Mouse (Mus musculus): Measurements from ENCODE around the gene Nrxn1. TPM values are rescaled to one million over a fixed set of nuclear protein-coding genes. Genes with fewer than 3 reads are reported as not detected.

Nrxn1 gene
- polyA plus RNA-seq, 1 experiment, result 0.05 TPM

DNA sequence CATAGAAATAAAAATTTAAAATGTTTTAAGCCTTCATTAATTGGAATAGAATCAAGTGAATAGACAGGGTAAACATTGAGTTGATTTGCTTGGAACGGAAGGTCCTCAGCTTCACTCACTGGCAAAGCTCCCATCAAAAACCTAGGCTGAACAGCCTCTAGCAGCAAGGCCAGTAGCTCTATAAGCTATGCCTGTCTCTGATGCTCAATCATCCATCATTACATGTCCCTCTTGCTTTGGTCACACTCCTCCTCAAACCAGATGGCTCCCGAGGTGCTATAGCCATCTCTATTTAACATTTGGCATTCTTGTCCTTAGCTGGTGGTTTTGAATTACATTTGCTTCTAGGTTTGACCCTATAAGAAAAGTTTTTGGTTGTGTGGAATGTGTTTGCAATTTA lies 657.5 kb downstream of the Nrxn1 start:
- no peak for TF ChIP-seq E2F4 (IDR thresholded peaks at IDR 0.05; ENCODE audit: insufficient read depth)
- no peak for TF ChIP-seq REST (IDR thresholded peaks at IDR 0.05; ENCODE audit: insufficient read depth, insufficient read length)
- no peak for TF ChIP-seq TCF3 (IDR thresholded peaks at IDR 0.05; ENCODE audit: insufficient read length, low read depth)
- no peak for TF ChIP-seq MYOD1 (IDR thresholded peaks at IDR 0.05; ENCODE audit: control insufficient read depth in 1 of 3, insufficient read length in 2 of 3, low read depth in 2 of 3)
- TF ChIP-seq POLR2AphosphoS2 (IDR thresholded peaks at IDR 0.05; ENCODE audit: insufficient read length, low read depth), result no peak
- Histone ChIP-seq H3K36me3 (ENCODE audit: control insufficient read depth, insufficient read depth) (no peaks in the 10 kb centered on the region), H3K27me3 (ENCODE audit: control insufficient read depth, insufficient read depth, insufficient read length) (no peaks in the 10 kb centered on the region), H3K79me2 (ENCODE audit: control insufficient read depth, insufficient read depth) (no peaks in the 10 kb centered on the region), H3ac (ENCODE audit: control insufficient read depth, insufficient read length) (no peak overlapping the region), H3K4me3 (no peak overlapping the region), H3K4me2 (ENCODE audit: low read depth) (no peak overlapping the region)

DNA sequence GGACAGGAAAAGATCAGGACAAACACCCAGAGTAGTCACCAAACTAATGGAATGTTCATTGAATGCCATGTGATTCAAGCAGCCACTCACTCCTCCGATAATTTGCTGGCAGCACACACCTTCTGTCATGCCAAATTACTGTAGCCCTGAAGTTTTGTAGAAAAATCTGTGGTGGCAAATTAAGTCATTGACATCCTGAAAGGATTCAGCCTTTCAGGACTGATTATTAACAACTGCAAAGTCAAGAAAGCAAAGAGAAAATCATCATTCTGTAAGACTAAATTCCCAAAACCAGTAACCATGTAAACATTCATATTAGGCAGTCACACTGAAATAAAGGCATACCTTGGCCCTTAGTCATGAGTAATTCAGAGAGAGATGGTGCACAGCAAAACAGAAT lies 662.7 kb downstream of the Nrxn1 start:
- Histone ChIP-seq H3K4me2 (ENCODE audit: low read depth) (no peak overlapping the region), H3K79me2 (ENCODE audit: control insufficient read depth, insufficient read depth) (no peaks in the 10 kb centered on the region), H3K27me3 (ENCODE audit: control insufficient read depth, insufficient read depth, insufficient read length) (no peaks in the 10 kb centered on the region), H3K4me3 (no peak overlapping the region), H3ac (ENCODE audit: control insufficient read depth, insufficient read length) (no peak overlapping the region), H3K36me3 (ENCODE audit: control insufficient read depth, insufficient read depth) (no peaks in the 10 kb centered on the region)
- TF ChIP-seq MYOG (IDR thresholded peaks at IDR 0.05; ENCODE audit: control insufficient read depth in 1 of 3, insufficient read depth in 1 of 3, insufficient read length in 2 of 3, low read depth in 2 of 3) (no peak), SRF (IDR thresholded peaks at IDR 0.05; ENCODE audit: control insufficient read depth, insufficient read length, low read depth) (no peak), MAX (IDR thresholded peaks at IDR 0.05; ENCODE audit: low read depth) (no peak), TCF12 (IDR thresholded peaks at IDR 0.05; ENCODE audit: insufficient read depth, poor library complexity, severe bottlenecking) (no peak), REST (IDR thresholded peaks at IDR 0.05; ENCODE audit: insufficient read depth, insufficient read length) (no peak), E2F4 (IDR thresholded peaks at IDR 0.05; ENCODE audit: insufficient read depth) (no peak), MYOD1 (IDR thresholded peaks at IDR 0.05; ENCODE audit: control insufficient read depth in 1 of 3, insufficient read length in 2 of 3, low read depth in 2 of 3) (no peak)

DNA sequence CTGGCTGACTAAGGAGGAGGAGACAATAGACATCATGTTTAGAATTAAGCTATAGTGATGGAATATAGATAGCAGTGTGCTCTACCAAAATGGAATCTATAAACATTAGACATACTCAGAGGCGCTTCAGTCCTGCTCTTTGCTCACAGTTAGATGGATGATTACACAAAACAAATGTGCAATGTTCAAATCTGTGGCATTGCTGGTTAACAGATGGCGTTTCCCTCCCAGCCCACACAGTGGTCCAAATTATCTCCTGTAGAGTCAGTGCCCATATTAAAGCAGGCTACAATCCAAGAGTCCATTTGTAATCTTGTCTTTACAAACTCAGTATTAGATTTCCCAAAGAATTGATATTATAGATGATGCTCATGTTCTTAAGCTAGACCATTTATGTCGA lies 666.9 kb downstream of the Nrxn1 start:
- Histone ChIP-seq H3K27me3 (ENCODE audit: control insufficient read depth, insufficient read depth, insufficient read length) (no peaks in the 10 kb centered on the region), H3K4me2 (ENCODE audit: low read depth) (no peak overlapping the region), H3K36me3 (ENCODE audit: control insufficient read depth, insufficient read depth) (no peaks in the 10 kb centered on the region), H3K79me2 (ENCODE audit: control insufficient read depth, insufficient read depth) (no peaks in the 10 kb centered on the region), H3ac (ENCODE audit: control insufficient read depth, insufficient read length) (no peak overlapping the region), H3K4me3 (no peak overlapping the region)
- no peak for TF ChIP-seq POLR2AphosphoS2 (IDR thresholded peaks at IDR 0.05; ENCODE audit: insufficient read length, low read depth)
- TF ChIP-seq USF1 (IDR thresholded peaks at IDR 0.05; ENCODE audit: low read depth), result no peak
- TF ChIP-seq MYOD1 (IDR thresholded peaks at IDR 0.05; ENCODE audit: control insufficient read depth in 1 of 3, insufficient read length in 2 of 3, low read depth in 2 of 3), result no peak

DNA sequence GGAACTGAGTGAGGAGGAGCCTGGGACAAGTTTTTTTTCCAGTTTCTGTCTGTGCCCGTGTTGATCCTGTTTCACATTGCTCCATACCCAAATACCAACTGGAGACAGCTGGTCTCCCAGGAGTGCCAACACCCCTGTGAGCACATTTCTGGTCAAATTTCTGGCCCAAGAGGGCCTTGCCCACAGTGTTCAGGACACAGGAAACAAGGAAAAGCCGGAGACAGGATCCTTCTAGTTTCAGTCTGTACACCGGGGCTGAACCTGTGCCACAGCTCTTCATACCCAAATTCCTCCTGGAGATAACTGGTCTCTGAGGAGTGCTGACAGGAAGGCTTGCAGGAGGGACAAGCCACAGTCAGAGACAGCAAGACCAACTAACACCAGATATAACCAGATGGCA lies 670.3 kb downstream of the Nrxn1 start:
- TF ChIP-seq POLR2AphosphoS2 (IDR thresholded peaks at IDR 0.05; ENCODE audit: insufficient read length, low read depth) (no peak), TCF12 (IDR thresholded peaks at IDR 0.05; ENCODE audit: insufficient read depth, poor library complexity, severe bottlenecking) (no peak), MYOD1 (IDR thresholded peaks at IDR 0.05; ENCODE audit: control insufficient read depth in 1 of 3, insufficient read length in 2 of 3, low read depth in 2 of 3) (no peak), CEBPB (IDR thresholded peaks at IDR 0.05; ENCODE audit: insufficient read depth, poor library complexity, severe bottlenecking) (no peak), USF1 (IDR thresholded peaks at IDR 0.05; ENCODE audit: low read depth) (no peak), POLR2A (IDR thresholded peaks at IDR 0.05; ENCODE audit: insufficient read length, low read depth) (no peak), TCF3 (IDR thresholded peaks at IDR 0.05; ENCODE audit: insufficient read length, low read depth) (no peak), SRF (IDR thresholded peaks at IDR 0.05; ENCODE audit: control insufficient read depth, insufficient read length, low read depth) (no peak), E2F4 (IDR thresholded peaks at IDR 0.05; ENCODE audit: insufficient read depth) (no peak), MAX (IDR thresholded peaks at IDR 0.05; ENCODE audit: low read depth) (no peak), REST (IDR thresholded peaks at IDR 0.05; ENCODE audit: insufficient read depth, insufficient read length) (no peak), MYOG (IDR thresholded peaks at IDR 0.05; ENCODE audit: control insufficient read depth in 1 of 3, insufficient read depth in 1 of 3, insufficient read length in 2 of 3, low read depth in 2 of 3) (no peak)
- H3K27me3 ChIP-seq (ENCODE audit: control insufficient read depth, insufficient read depth, insufficient read length), result no peaks in the 10 kb centered on the region

DNA sequence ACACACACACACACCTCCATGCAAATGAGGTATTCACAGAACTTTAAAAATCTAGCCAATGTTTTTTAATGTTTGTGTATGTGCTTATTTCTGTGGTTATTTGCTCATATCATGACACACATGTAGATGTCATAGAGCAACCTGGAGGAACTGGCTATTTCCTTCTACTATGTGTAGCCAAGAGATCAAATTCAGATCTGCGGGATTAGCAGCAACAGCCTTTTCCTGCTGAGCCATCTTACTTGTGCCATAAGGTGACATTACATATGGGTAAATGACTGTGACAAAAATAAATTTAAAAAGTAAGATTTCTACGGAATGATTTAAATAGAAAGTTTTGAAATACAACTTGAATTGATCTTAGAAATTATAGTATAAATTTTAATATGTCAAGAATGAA lies 672.1 kb downstream of the Nrxn1 start:
- H3K4me2 ChIP-seq (ENCODE audit: low read depth), result no peak overlapping the region

More for the DNA sequence above, 670.3 kb downstream of the Nrxn1 start:
- H3ac ChIP-seq (ENCODE audit: control insufficient read depth, insufficient read length), result no peak overlapping the region
- H3K79me2 ChIP-seq (ENCODE audit: control insufficient read depth, insufficient read depth), result no peaks in the 10 kb centered on the region
- H3K4me2 ChIP-seq (ENCODE audit: low read depth), result no peak overlapping the region
- H3K4me3 ChIP-seq, result no peak overlapping the region
- no peaks in the 10 kb centered on the region for H3K36me3 ChIP-seq (ENCODE audit: control insufficient read depth, insufficient read depth)

DNA sequence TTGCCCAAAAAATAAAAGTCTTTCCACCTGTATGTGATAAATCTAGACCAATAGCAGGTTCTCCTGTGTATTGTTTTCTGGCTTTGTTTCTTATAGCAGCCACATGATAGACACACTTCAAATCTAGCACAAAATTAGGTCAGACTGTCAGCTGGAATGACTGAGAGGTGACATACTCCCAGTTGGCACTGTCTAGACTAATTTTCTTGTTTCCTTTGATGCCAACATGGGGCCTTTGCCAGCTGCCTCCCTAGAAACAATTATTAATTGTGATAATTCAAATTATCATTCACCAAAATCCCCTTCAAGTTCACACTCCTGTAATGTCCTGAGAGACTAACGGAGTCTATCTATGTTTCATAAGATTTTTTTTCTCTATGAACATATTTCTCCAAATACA lies 673.3 kb downstream of the Nrxn1 start:
- TF ChIP-seq TCF3 (IDR thresholded peaks at IDR 0.05; ENCODE audit: insufficient read length, low read depth) (no peak), REST (IDR thresholded peaks at IDR 0.05; ENCODE audit: insufficient read depth, insufficient read length) (no peak), USF1 (IDR thresholded peaks at IDR 0.05; ENCODE audit: low read depth) (no peak), MAX (IDR thresholded peaks at IDR 0.05; ENCODE audit: low read depth) (no peak), TCF12 (IDR thresholded peaks at IDR 0.05; ENCODE audit: insufficient read depth, poor library complexity, severe bottlenecking) (no peak)
- Histone ChIP-seq H3K27me3 (ENCODE audit: control insufficient read depth, insufficient read depth, insufficient read length) (no peaks in the 10 kb centered on the region), H3K36me3 (ENCODE audit: control insufficient read depth, insufficient read depth) (no peaks in the 10 kb centered on the region), H3ac (ENCODE audit: control insufficient read depth, insufficient read length) (no peak overlapping the region), H3K79me2 (ENCODE audit: control insufficient read depth, insufficient read depth) (no peaks in the 10 kb centered on the region), H3K4me3 (no peak overlapping the region), H3K4me2 (ENCODE audit: low read depth) (no peak overlapping the region)

More for the DNA sequence above, 672.1 kb downstream of the Nrxn1 start:
- no peaks in the 10 kb centered on the region for H3K79me2 ChIP-seq (ENCODE audit: control insufficient read depth, insufficient read depth)
- TF ChIP-seq E2F4 (IDR thresholded peaks at IDR 0.05; ENCODE audit: insufficient read depth) (no peak), MYOD1 (IDR thresholded peaks at IDR 0.05; ENCODE audit: control insufficient read depth in 1 of 3, insufficient read length in 2 of 3, low read depth in 2 of 3) (no peak)
- no peak overlapping the region for H3ac ChIP-seq (ENCODE audit: control insufficient read depth, insufficient read length)
- no peaks in the 10 kb centered on the region for H3K36me3 ChIP-seq (ENCODE audit: control insufficient read depth, insufficient read depth)
- no peaks in the 10 kb centered on the region for H3K27me3 ChIP-seq (ENCODE audit: control insufficient read depth, insufficient read depth, insufficient read length)
- no peak overlapping the region for H3K4me3 ChIP-seq
